29 mouse cellular contexts compared by ENCODE assay signal in the genomic region with DNA sequence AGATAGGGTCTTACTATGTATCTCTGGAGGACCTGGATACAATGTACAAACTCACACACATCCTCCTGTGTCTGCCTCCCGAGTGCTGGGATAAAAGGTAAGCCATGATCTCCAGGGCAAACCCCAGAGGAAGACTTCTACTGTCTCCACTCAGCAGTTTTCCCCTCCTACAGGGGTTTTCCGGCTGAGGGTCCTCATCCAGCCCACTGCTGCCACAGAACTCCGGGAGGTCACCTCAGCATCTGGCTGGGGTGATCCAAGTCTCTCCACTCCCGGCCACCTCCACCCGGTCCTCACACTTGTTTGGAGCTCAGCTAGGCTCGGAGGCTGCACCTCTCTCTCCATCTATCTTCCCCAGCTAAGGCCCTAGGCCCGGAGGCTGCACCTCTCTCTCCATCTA. TPM values are rescaled to one million over a fixed set of nuclear protein-coding genes. Genes with fewer than 3 reads are reported as not detected.
DNase-seq lines count a peak whose midpoint lies in the region; ATAC-seq lines count a peak whose summit lies in the region.
"Had no signal": no experiment of that assay in that cellular context is flagged by ENCODE, and none has a peak within 500 bp of the region (broad histone marks: within the 10 kb centered on the region; RNA-seq: fewer than 3 reads in every experiment).

No protein-coding gene starts in this region.

- H3K4me3 ChIP-seq in forebrain, embryonic 10.5 days, result no peak overlapping the region
- H3K4me3 ChIP-seq in forebrain, embryonic 12.5 days (replicated peaks), result no peak overlapping the region
- H3K4me3 ChIP-seq in heart, embryonic 13.5 days, result no peak overlapping the region
- H3K4me3 ChIP-seq in embryonic facial prominence, embryonic 13.5 days, result no peak overlapping the region
- H3K4me3 ChIP-seq: forebrain, embryonic 13.5 days; gastrocnemius, adult 2 months; heart, embryonic 15.5 days; hindbrain, embryonic 13.5 days had no signal

- no peaks in the 10 kb centered on the region for H3K9me3 ChIP-seq in forebrain, embryonic 10.5 days
- no peaks in the 10 kb centered on the region for H3K9me3 ChIP-seq in forebrain, embryonic 12.5 days
- H3K9me3 ChIP-seq in heart, embryonic 13.5 days, result no peaks in the 10 kb centered on the region
- no peaks in the 10 kb centered on the region for H3K9me3 ChIP-seq in embryonic facial prominence, embryonic 13.5 days
- H3K9me3 ChIP-seq: forebrain, embryonic 13.5 days; G1E; heart, embryonic 15.5 days; hindbrain, embryonic 13.5 days had no signal

- peak overlapping the region; percentile 42; the same call in 1 of the 2 replicates for H3K27ac ChIP-seq in forebrain, embryonic 10.5 days
- no peak overlapping the region for H3K27ac ChIP-seq in forebrain, embryonic 12.5 days
- no peak overlapping the region for H3K27ac ChIP-seq in heart, embryonic 13.5 days (replicated peaks)
- H3K27ac ChIP-seq in embryonic facial prominence, embryonic 13.5 days, result no peak overlapping the region
- H3K27ac ChIP-seq: forebrain, embryonic 13.5 days; gastrocnemius, adult 2 months; heart, embryonic 15.5 days; hindbrain, embryonic 13.5 days; hindbrain, postnatal 0 days had no signal

- intact Hi-C loops in heart, postnatal 10 days (cut with DNase I), result no loop called here

- H3K9ac ChIP-seq in forebrain, embryonic 12.5 days, result no peak overlapping the region
- 0 out of 2 replicates have a peak overlapping the region, but pooled peaks have one; percentile 1 for H3K9ac ChIP-seq in heart, embryonic 13.5 days
- 0 out of 2 replicates have a peak overlapping the region, but pooled peaks have one; percentile 16 for H3K9ac ChIP-seq in embryonic facial prominence, embryonic 13.5 days
- H3K9ac ChIP-seq: forebrain, embryonic 13.5 days; heart, embryonic 15.5 days; hindbrain, embryonic 13.5 days had no signal

- no peak for ATAC-seq in forebrain, embryonic 12.5 days (ENCODE audit: low FRiP score)
- no peak for ATAC-seq in heart, embryonic 13.5 days (ENCODE audit: extremely low read depth, insufficient number of reproducible peaks, low FRiP score, low TSS enrichment)
- no peak for ATAC-seq in embryonic facial prominence, embryonic 13.5 days (ENCODE audit: insufficient number of reproducible peaks, insufficient read depth, low FRiP score, low TSS enrichment, low read depth)
- ATAC-seq: forebrain, embryonic 13.5 days; forebrain, embryonic 16.5 days; hindbrain, postnatal 0 days; inflammation-experienced regulatory T-cells, adult 6 months; intestine, embryonic 16.5 days; Patski had no signal

- no peak overlapping the region for H3K4me2 ChIP-seq in forebrain, embryonic 12.5 days
- no peak overlapping the region for H3K4me2 ChIP-seq in heart, embryonic 13.5 days
- no peak overlapping the region for H3K4me2 ChIP-seq in embryonic facial prominence, embryonic 13.5 days
- H3K4me2 ChIP-seq: forebrain, embryonic 13.5 days; heart, embryonic 11.5 days; heart, embryonic 15.5 days; hindbrain, embryonic 13.5 days had no signal

- H3K4me1 ChIP-seq in forebrain, embryonic 10.5 days, result peaks cover 46% of the 10 kb centered on the region
- no peaks in the 10 kb centered on the region for H3K4me1 ChIP-seq in forebrain, embryonic 12.5 days
- H3K4me1 ChIP-seq in heart, embryonic 13.5 days, result peaks cover 17% of the 10 kb centered on the region
- H3K4me1 ChIP-seq in embryonic facial prominence, embryonic 13.5 days, result peaks cover 13% of the 10 kb centered on the region; the same call in 1 of the 2 replicates
- H3K4me1 ChIP-seq: forebrain, embryonic 13.5 days had no signal

- WGBS in forebrain, embryonic 10.5 days, result 66% methylated on average over 7 of the region's 7 CpGs
- WGBS in forebrain, embryonic 12.5 days, result 70% methylated on average over 7 of the region's 7 CpGs
- WGBS in heart, embryonic 13.5 days, result 49% methylated on average over 7 of the region's 7 CpGs
- WGBS in embryonic facial prominence, embryonic 13.5 days, result 68% methylated on average over 7 of the region's 7 CpGs

- no peaks in the 10 kb centered on the region for H3K36me3 ChIP-seq in forebrain, embryonic 10.5 days (replicated peaks)
- no peaks in the 10 kb centered on the region for H3K36me3 ChIP-seq in forebrain, embryonic 12.5 days (replicated peaks)
- no peaks in the 10 kb centered on the region for H3K36me3 ChIP-seq in heart, embryonic 13.5 days
- no peaks in the 10 kb centered on the region for H3K36me3 ChIP-seq in embryonic facial prominence, embryonic 13.5 days
- H3K36me3 ChIP-seq: G1E; heart, embryonic 15.5 days; hindbrain, embryonic 13.5 days had no signal

- no peak for DNase-seq in forebrain, embryonic 10.5 days (ENCODE audit: extremely low spot score, low spot score)
- no peak for DNase-seq in heart, postnatal 10 days
- DNase-seq in frontal cortex, postnatal 25 days (ENCODE audit: low spot score in 2 of 2), result no peak
- DNase-seq: adrenal gland, postnatal 10 days; adrenal gland, postnatal 36 days; B cell, adult 2 months; cerebellum, adult 18-20 months; cerebellum, adult 9-10 months; cerebellum, postnatal 14 days; gastrocnemius, adult 2 months; gastrocnemius, postnatal 14 days; heart, adult 18-20 months; heart, postnatal 14 days; kidney, adult 18-20 months; kidney, adult 9 months had no signal

- H3K27me3 ChIP-seq in forebrain, embryonic 10.5 days (ENCODE audit: poor library complexity, severe bottlenecking), result peaks cover 12% of the 10 kb centered on the region; the same call in 1 of the 2 replicates
- peaks cover 6% of the 10 kb centered on the region; the same call in 1 of the 2 replicates for H3K27me3 ChIP-seq in forebrain, embryonic 12.5 days
- H3K27me3 ChIP-seq in heart, embryonic 13.5 days (replicated peaks), result no peaks in the 10 kb centered on the region; the same call in 1 of the 2 replicates
- H3K27me3 ChIP-seq in embryonic facial prominence, embryonic 13.5 days, result no peaks in the 10 kb centered on the region
- H3K27me3 ChIP-seq: forebrain, embryonic 13.5 days; hindbrain, embryonic 13.5 days; Patski had no signal

RNA-seq across cellular contexts. Expression of gene Cgnl1, which starts 31.9 kb away (rescaled TPM):
- 7.3 and 7.6 TPM in 2 replicates for polyA plus RNA-seq in forebrain, embryonic 10.5 days (2016; fragmentation: Nextera tagmentation; extraction: Ambion mirVana)
- 5.1 and 5.2 TPM in 2 replicates for polyA plus RNA-seq in forebrain, embryonic 12.5 days (2016; fragmentation: Nextera tagmentation; extraction: Ambion mirVana)
- polyA plus RNA-seq in heart, embryonic 13.5 days (2015; fragmentation: Nextera tagmentation; extraction: Ambion mirVana), result 38.7 and 41.3 TPM in 2 replicates
- total RNA-seq in heart, postnatal 10 days (2021), result 10 to 100 TPM; 42.8 to 44.9 TPM
- 9.7 and 10.2 TPM in 2 replicates for polyA plus RNA-seq in embryonic facial prominence, embryonic 13.5 days (2015; fragmentation: Nextera tagmentation; extraction: Ambion mirVana)
- total RNA-seq: CH12.LX had no signal
- polyA plus RNA-seq: inflammation-experienced regulatory T-cells, adult 6 months had no signal
